Mouse (Mus musculus): Measurements from ENCODE around the gene Degs2. TPM values are rescaled to one million over a fixed set of nuclear protein-coding genes. Genes with fewer than 3 reads are reported as not detected.
"Not testable (repeated sequence)": the region's sequence is repeated elsewhere in the genome, so short reads cannot be mapped to it uniquely, and the experiment has no call there.

The Degs2 gene
- polyA plus RNA-seq, 1 experiment from 2014 or later: 1.1 TPM

GRCm38 (mm10) chr12:108737838-108738237, 35.7 kb upstream of the Degs2 start:
- Histone ChIP-seq H3K4me3 (ENCODE audit: low read depth, low read length) (no peak overlapping the region), H3K4me1 (ENCODE audit: control insufficient read depth, insufficient read depth, low read length) (no peaks in the 10 kb centered on the region), H3K4me2 (ENCODE audit: low read depth, low read length) (no peak overlapping the region), H3K9me3 (ENCODE audit: control insufficient read depth, low read length) (no peaks in the 10 kb centered on the region), H3K27me3 (replicated peaks; ENCODE audit: control insufficient read depth, insufficient read depth, low read length) (no peaks in the 10 kb centered on the region), H3K27ac (replicated peaks; ENCODE audit: low read depth, low read length) (no peak overlapping the region), H3K36me3 (ENCODE audit: control insufficient read depth, insufficient read depth, low read length) (no peaks in the 10 kb centered on the region), H3K9ac (ENCODE audit: low read depth, low read length) (no peak overlapping the region)
- WGBS: 90% methylated on average over 7 of the region's 7 CpGs
- ATAC-seq (ENCODE audit: low read depth): no peak
- DNase-seq (ENCODE audit: low spot score): no peak

DNA sequence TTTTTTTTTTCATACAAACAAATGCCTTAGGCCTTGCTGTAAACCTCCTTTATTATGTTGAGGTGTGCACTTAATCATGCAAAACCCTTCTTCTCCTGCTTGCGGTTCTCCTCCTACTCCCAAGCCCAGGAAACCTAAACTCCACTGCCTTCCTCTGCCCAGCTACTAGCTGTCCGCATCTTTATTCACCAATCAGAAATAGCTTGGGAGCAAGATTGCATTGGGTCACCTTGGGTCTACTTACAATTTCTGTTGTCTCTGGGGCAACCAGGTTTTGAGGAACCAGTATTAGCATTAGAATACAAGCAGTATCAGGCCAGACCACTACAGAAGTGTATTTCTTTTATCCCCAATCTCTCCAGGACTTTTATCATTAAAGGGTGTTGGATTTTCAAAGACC, 32.3 kb upstream of the Degs2 start:
- Histone ChIP-seq H3K9me3 (ENCODE audit: control insufficient read depth, low read length) (no peaks in the 10 kb centered on the region), H3K4me1 (ENCODE audit: control insufficient read depth, insufficient read depth, low read length) (no peaks in the 10 kb centered on the region), H3K4me2 (ENCODE audit: low read depth, low read length) (no peak overlapping the region), H3K9ac (ENCODE audit: low read depth, low read length) (no peak overlapping the region), H3K36me3 (ENCODE audit: control insufficient read depth, insufficient read depth, low read length) (no peaks in the 10 kb centered on the region), H3K27ac (replicated peaks; ENCODE audit: low read depth, low read length) (no peak overlapping the region), H3K27me3 (replicated peaks; ENCODE audit: control insufficient read depth, insufficient read depth, low read length) (no peaks in the 10 kb centered on the region), H3K4me3 (ENCODE audit: low read depth, low read length) (no peak overlapping the region)
- DNase-seq (ENCODE audit: low spot score) (no peak), ATAC-seq (ENCODE audit: low read depth) (no peak)
- 88% methylated on average over 2 of the region's 2 CpGs for WGBS

- no peak overlapping the region for H3K27ac ChIP-seq (replicated peaks; ENCODE audit: low read depth, low read length)
- no peak overlapping the region for H3K4me3 ChIP-seq (ENCODE audit: low read depth, low read length)
- H3K4me1 ChIP-seq (ENCODE audit: control insufficient read depth, insufficient read depth, low read length): no peaks in the 10 kb centered on the region
- H3K4me2 ChIP-seq (ENCODE audit: low read depth, low read length): no peak overlapping the region
- H3K9ac ChIP-seq (ENCODE audit: low read depth, low read length): no peak overlapping the region
- H3K36me3 ChIP-seq (ENCODE audit: control insufficient read depth, insufficient read depth, low read length): no peaks in the 10 kb centered on the region
- DNase-seq (ENCODE audit: low spot score) (no peak), ATAC-seq (ENCODE audit: low read depth) (no peak)
- H3K9me3 ChIP-seq (ENCODE audit: control insufficient read depth, low read length): no peaks in the 10 kb centered on the region
- H3K27me3 ChIP-seq (replicated peaks; ENCODE audit: control insufficient read depth, insufficient read depth, low read length): no peaks in the 10 kb centered on the region
- WGBS: 74% methylated on average over 3 of the region's 3 CpGs
Measured at GRCm38 (mm10) chr12:108723841-108724240, 21.7 kb upstream of the Degs2 start.

DNA sequence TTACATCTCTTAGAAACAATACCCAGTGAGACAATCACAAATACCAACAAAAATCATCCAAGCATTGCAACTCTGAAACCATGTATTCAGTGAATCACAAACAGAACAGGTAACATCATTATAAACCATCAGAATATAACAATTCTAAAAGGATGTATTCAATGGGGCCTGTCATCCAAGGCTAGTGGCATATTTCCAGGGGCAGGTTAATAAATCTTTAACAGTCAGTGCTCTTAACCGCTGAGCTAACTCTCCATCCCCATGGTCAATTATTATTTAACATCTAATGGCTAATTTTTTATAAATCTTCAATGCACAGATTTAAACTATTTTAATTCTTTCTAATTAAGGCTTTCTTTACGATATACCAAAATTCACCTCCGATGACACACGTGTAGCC, 20.3 kb upstream of the Degs2 start:
- Histone ChIP-seq H3K9ac (ENCODE audit: low read depth, low read length) (no peak overlapping the region), H3K4me3 (ENCODE audit: low read depth, low read length) (no peak overlapping the region), H3K4me2 (ENCODE audit: low read depth, low read length) (no peak overlapping the region), H3K27ac (replicated peaks; ENCODE audit: low read depth, low read length) (no peak overlapping the region), H3K4me1 (ENCODE audit: control insufficient read depth, insufficient read depth, low read length) (no peaks in the 10 kb centered on the region), H3K36me3 (ENCODE audit: control insufficient read depth, insufficient read depth, low read length) (no peaks in the 10 kb centered on the region), H3K9me3 (ENCODE audit: control insufficient read depth, low read length) (no peaks in the 10 kb centered on the region), H3K27me3 (replicated peaks; ENCODE audit: control insufficient read depth, insufficient read depth, low read length) (no peaks in the 10 kb centered on the region)
- ATAC-seq (ENCODE audit: low read depth) (no peak), DNase-seq (ENCODE audit: low spot score) (no peak)
- whole genome bisulfite sequencing: 95% methylated on average over 4 of the region's 4 CpGs

- Histone ChIP-seq H3K4me3 (ENCODE audit: low read depth, low read length) (no peak overlapping the region), H3K4me2 (ENCODE audit: low read depth, low read length) (no peak overlapping the region), H3K36me3 (ENCODE audit: control insufficient read depth, insufficient read depth, low read length) (no peaks in the 10 kb centered on the region), H3K9me3 (ENCODE audit: control insufficient read depth, low read length) (no peaks in the 10 kb centered on the region), H3K4me1 (ENCODE audit: control insufficient read depth, insufficient read depth, low read length) (no peaks in the 10 kb centered on the region), H3K27ac (replicated peaks; ENCODE audit: low read depth, low read length) (no peak overlapping the region), H3K9ac (ENCODE audit: low read depth, low read length) (no peak overlapping the region), H3K27me3 (replicated peaks; ENCODE audit: control insufficient read depth, insufficient read depth, low read length) (no peaks in the 10 kb centered on the region)
- DNase-seq (ENCODE audit: low spot score): no peak
- 93% methylated on average over 3 of the region's 3 CpGs for WGBS
- ATAC-seq (ENCODE audit: low read depth): no peak
Measured at GRCm38 (mm10) chr12:108718485-108718884, 16.4 kb upstream of the Degs2 start.

DNA sequence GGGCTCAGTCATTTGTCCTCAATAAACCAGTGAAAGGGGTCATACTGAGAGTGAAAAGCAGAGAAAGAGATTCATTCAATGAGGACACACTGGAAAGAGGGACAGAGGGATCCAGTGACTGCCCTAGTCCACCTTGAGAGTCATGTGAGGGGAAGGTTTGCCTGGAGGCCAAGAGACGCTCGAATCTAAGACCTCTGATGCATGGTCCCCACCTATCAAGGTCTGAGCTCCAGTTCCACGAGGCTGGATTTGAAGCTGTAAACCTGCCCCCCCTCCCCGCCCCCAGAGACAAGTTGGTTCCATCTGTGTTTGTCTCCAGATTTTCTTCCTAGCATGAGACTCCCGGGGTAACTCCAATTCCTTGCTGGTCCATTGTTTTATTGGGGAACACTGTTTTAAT, 13.7 kb upstream of the Degs2 start:
- H3K4me3 ChIP-seq (ENCODE audit: low read depth, low read length): no peak overlapping the region
- no peaks in the 10 kb centered on the region for H3K27me3 ChIP-seq (replicated peaks; ENCODE audit: control insufficient read depth, insufficient read depth, low read length)
- no peak overlapping the region for H3K27ac ChIP-seq (replicated peaks; ENCODE audit: low read depth, low read length)
- DNase-seq (ENCODE audit: low spot score) (no peak), ATAC-seq (ENCODE audit: low read depth) (no peak)
- no peaks in the 10 kb centered on the region for H3K9me3 ChIP-seq (ENCODE audit: control insufficient read depth, low read length)
- WGBS: 74% methylated on average over 5 of the region's 5 CpGs
- no peak overlapping the region for H3K9ac ChIP-seq (ENCODE audit: low read depth, low read length)
- H3K36me3 ChIP-seq (ENCODE audit: control insufficient read depth, insufficient read depth, low read length): no peaks in the 10 kb centered on the region
- H3K4me1 ChIP-seq (ENCODE audit: control insufficient read depth, insufficient read depth, low read length): no peaks in the 10 kb centered on the region
- H3K4me2 ChIP-seq (ENCODE audit: low read depth, low read length): no peak overlapping the region

GRCm38 (mm10) chr12:108713972-108714371, 11.9 kb upstream of the Degs2 start:
- DNase-seq (ENCODE audit: low spot score); ATAC-seq (ENCODE audit: low read depth): not testable (repeated sequence)
- WGBS: 88% methylated on average over 14 of the region's 14 CpGs

GRCm38 (mm10) chr12:108712481-108712880, 10.4 kb upstream of the Degs2 start:
- ATAC-seq (ENCODE audit: low read depth) (no peak), DNase-seq (ENCODE audit: low spot score) (no peak)
- WGBS: 72% methylated on average over 4 of the region's 4 CpGs
- H3K9ac ChIP-seq (ENCODE audit: low read depth, low read length): no peak overlapping the region
- no peaks in the 10 kb centered on the region for H3K36me3 ChIP-seq (ENCODE audit: control insufficient read depth, insufficient read depth, low read length)
- H3K4me2 ChIP-seq (ENCODE audit: low read depth, low read length): no peak overlapping the region
- H3K27me3 ChIP-seq (replicated peaks; ENCODE audit: control insufficient read depth, insufficient read depth, low read length): no peaks in the 10 kb centered on the region
- no peaks in the 10 kb centered on the region for H3K4me1 ChIP-seq (ENCODE audit: control insufficient read depth, insufficient read depth, low read length)
- H3K27ac ChIP-seq (replicated peaks; ENCODE audit: low read depth, low read length): no peak overlapping the region
- no peak overlapping the region for H3K4me3 ChIP-seq (ENCODE audit: low read depth, low read length)
- no peaks in the 10 kb centered on the region for H3K9me3 ChIP-seq (ENCODE audit: control insufficient read depth, low read length)

More at GRCm38 (mm10) chr12:108713972-108714371, 11.9 kb upstream of the Degs2 start:
- H3K36me3 ChIP-seq (ENCODE audit: control insufficient read depth, insufficient read depth, low read length); H3K27ac ChIP-seq (replicated peaks; ENCODE audit: low read depth, low read length); H3K9me3 ChIP-seq (ENCODE audit: control insufficient read depth, low read length); H3K9ac ChIP-seq (ENCODE audit: low read depth, low read length); H3K4me1 ChIP-seq (ENCODE audit: control insufficient read depth, insufficient read depth, low read length); H3K27me3 ChIP-seq (replicated peaks; ENCODE audit: control insufficient read depth, insufficient read depth, low read length); H3K4me3 ChIP-seq (ENCODE audit: low read depth, low read length); H3K4me2 ChIP-seq (ENCODE audit: low read depth, low read length): not testable (repeated sequence)

GRCm38 (mm10) chr12:108710861-108711615, 8.9 kb upstream of the Degs2 start:
- no peak for ATAC-seq (ENCODE audit: low read depth)
- Histone ChIP-seq H3K9ac (ENCODE audit: low read depth, low read length) (no peak overlapping the region), H3K9me3 (ENCODE audit: control insufficient read depth, low read length) (no peaks in the 10 kb centered on the region), H3K27me3 (replicated peaks; ENCODE audit: control insufficient read depth, insufficient read depth, low read length) (no peaks in the 10 kb centered on the region), H3K4me1 (ENCODE audit: control insufficient read depth, insufficient read depth, low read length) (no peaks in the 10 kb centered on the region), H3K36me3 (ENCODE audit: control insufficient read depth, insufficient read depth, low read length) (no peaks in the 10 kb centered on the region), H3K4me2 (ENCODE audit: low read depth, low read length) (no peak overlapping the region), H3K4me3 (ENCODE audit: low read depth, low read length) (no peak overlapping the region), H3K27ac (replicated peaks; ENCODE audit: low read depth, low read length) (no peak overlapping the region)
- 84% methylated on average over 9 of the region's 9 CpGs for WGBS
- no peak for DNase-seq (ENCODE audit: low spot score)

Data from embryonic facial prominence, embryonic 14.5 days (tissue).